Mouse (Mus musculus) lung, embryonic 14.5 days (tissue): ENCODE data around the gene Tekt3. TPM values are rescaled to one million over a fixed set of nuclear protein-coding genes. Genes with fewer than 3 reads are reported as not detected.

ENCODE experiments used
- ATAC-seq: fragments of 200-750 bp; cut with Nextera tagmentation; 2 replicates; pipeline ENCODE4 v1.8.0; 2017; ENCODE audit warnings: mild to moderate bottlenecking, moderate TSS enrichment, moderate library complexity; ENCODE audit not compliant: insufficient read depth
- DNase-seq: peaks from one replicate; pipeline ENCODE4 v3.0.0-alpha.2; 2015
- H3K27ac ChIP-seq: fragments of 300-500 bp; sonication (generic); 2 replicates; pipeline ENCODE4 v1.5.1; 2014; ENCODE audit warnings: low read depth, mild to moderate bottlenecking, moderate library complexity
- H3K27me3 ChIP-seq: fragments of 300-500 bp; sonication (generic); 2 replicates; pipeline ENCODE4 v1.6.1; 2014; ENCODE audit warnings: low read length, control low read depth; ENCODE audit not compliant: insufficient read depth
- H3K36me3 ChIP-seq: fragments of 300-500 bp; sonication (generic); 2 replicates; pipeline ENCODE4 v1.6.1; 2014; ENCODE audit warnings: control low read depth; ENCODE audit not compliant: insufficient read depth
- H3K4me1 ChIP-seq: fragments of 300-500 bp; sonication (generic); 2 replicates; pipeline ENCODE4 v1.6.1; 2014; ENCODE audit warnings: antibody characterized with exemption, control low read depth; ENCODE audit not compliant: insufficient read depth
- H3K4me2 ChIP-seq: fragments of 300-500 bp; sonication (generic); 2 replicates; pipeline ENCODE4 v1.6.1; 2014; ENCODE audit warnings: mild to moderate bottlenecking
- H3K4me3 ChIP-seq: fragments of 300-500 bp; sonication (generic); 2 replicates; pipeline ENCODE4 v1.5.1; 2014; ENCODE audit warnings: low read depth, low read length
- H3K9ac ChIP-seq: fragments of 300-500 bp; sonication (generic); 2 replicates; pipeline ENCODE4 v1.6.1; 2014
- H3K9me3 ChIP-seq: fragments of 300-500 bp; sonication (generic); 2 replicates; pipeline ENCODE4 v1.6.1; 2016; ENCODE audit warnings: low read depth, low read length, control low read depth
- CTCF ChIP-seq: IDR thresholded peaks from 2 replicates; pipeline ENCODE4 v1.5.1; 2016; ENCODE audit warnings: antibody characterized with exemption, low read depth
- WGBS: fragments of 180-500 bp; shearing (Covaris S2); extraction: QIAGEN DNeasy Blood & Tissue Kit; methylation state at CpG from one replicate; pipeline ENCODE4 v1.1.7; 2014; 5-methylcytosine and 5-hydroxymethylcytosine counted together
- polyA plus RNA-seq: library from polyadenylated mRNA; unstranded; fragments of >200 nt; fragmentation: Nextera tagmentation; extraction: Ambion mirVana; gene quantifications from 2 replicates; pipeline ENCODE4 v1.2.1, GENCODE M21; 2014

Tekt3 gene
- polyA plus RNA-seq, 1 experiment from 2014 or later = not detected

- DNase-seq (no peak), ATAC-seq (no peak)
- no peak for TF ChIP-seq CTCF
- Histone ChIP-seq H3K9me3 (no peaks in the 10 kb centered on the region), H3K4me2 (no peak overlapping the region), H3K27me3 (no peaks in the 10 kb centered on the region), H3K36me3 (no peaks in the 10 kb centered on the region), H3K9ac (no peak overlapping the region), H3K4me3 (no peak overlapping the region), H3K27ac (no peak overlapping the region), H3K4me1 (no peaks in the 10 kb centered on the region)
- WGBS = 54% methylated on average over 3 of the region's 3 CpGs
Observed at GRCm38 (mm10) chr11:63045771-63046170, 15.7 kb upstream of the Tekt3 start.

- 79% methylated on average over 8 of the region's 8 CpGs for WGBS
- Histone ChIP-seq H3K36me3 (no peaks in the 10 kb centered on the region), H3K9ac (no peak overlapping the region), H3K27me3 (no peaks in the 10 kb centered on the region), H3K27ac (no peak overlapping the region), H3K4me3 (no peak overlapping the region), H3K4me2 (no peak overlapping the region), H3K4me1 (no peaks in the 10 kb centered on the region), H3K9me3 (no peaks in the 10 kb centered on the region)
- no peak for DNase-seq
- TF ChIP-seq CTCF = no peak
- no peak for ATAC-seq
Observed at GRCm38 (mm10) chr11:63046380-63046779, 15.1 kb upstream of the Tekt3 start.

GRCm38 (mm10) chr11:63050362-63050932, 11.0 kb upstream of the Tekt3 start:
- WGBS = 89% methylated on average over 6 of the region's 6 CpGs
- Histone ChIP-seq H3K9ac (no peak overlapping the region), H3K36me3 (no peaks in the 10 kb centered on the region), H3K4me3 (no peak overlapping the region), H3K4me2 (no peak overlapping the region), H3K27me3 (no peaks in the 10 kb centered on the region), H3K4me1 (no peaks in the 10 kb centered on the region), H3K27ac (no peak overlapping the region), H3K9me3 (no peaks in the 10 kb centered on the region)
- ATAC-seq (no peak), DNase-seq (no peak)
- TF ChIP-seq CTCF = no peak

- DNase-seq = no peak
- Histone ChIP-seq H3K4me3 (no peak overlapping the region), H3K9me3 (no peaks in the 10 kb centered on the region), H3K4me1 (no peaks in the 10 kb centered on the region), H3K27me3 (no peaks in the 10 kb centered on the region), H3K4me2 (no peak overlapping the region), H3K27ac (no peak overlapping the region), H3K36me3 (no peaks in the 10 kb centered on the region), H3K9ac (no peak overlapping the region)
- no peak for TF ChIP-seq CTCF
- no peak for ATAC-seq
- WGBS = 81% methylated on average over 7 of the region's 7 CpGs
Observed at GRCm38 (mm10) chr11:63051041-63051440, 10.4 kb upstream of the Tekt3 start.

- DNase-seq (no peak), ATAC-seq (no peak)
- Histone ChIP-seq H3K27me3 (no peaks in the 10 kb centered on the region), H3K4me3 (no peak overlapping the region), H3K4me1 (no peaks in the 10 kb centered on the region), H3K9me3 (no peaks in the 10 kb centered on the region), H3K27ac (no peak overlapping the region), H3K36me3 (no peaks in the 10 kb centered on the region), H3K4me2 (no peak overlapping the region), H3K9ac (no peak overlapping the region)
- 94% methylated on average over 10 of the region's 10 CpGs for WGBS
- TF ChIP-seq CTCF = no peak
Observed at GRCm38 (mm10) chr11:63051996-63052395, 9.5 kb upstream of the Tekt3 start.

GRCm38 (mm10) chr11:63055596-63055995, 5.9 kb upstream of the Tekt3 start:
- DNase-seq = no peak
- no peaks in the 10 kb centered on the region for H3K9me3 ChIP-seq
- WGBS = 81% methylated on average over 7 of the region's 7 CpGs
- no peaks in the 10 kb centered on the region for H3K36me3 ChIP-seq
- ATAC-seq = no peak
- H3K9ac ChIP-seq = no peak overlapping the region
- H3K4me2 ChIP-seq = no peak overlapping the region
- no peak overlapping the region for H3K27ac ChIP-seq
- no peak for TF ChIP-seq CTCF
- no peaks in the 10 kb centered on the region for H3K4me1 ChIP-seq
- no peaks in the 10 kb centered on the region for H3K27me3 ChIP-seq
- no peak overlapping the region for H3K4me3 ChIP-seq

GRCm38 (mm10) chr11:63058375-63058952, 3.0 kb upstream of the Tekt3 start:
- TF ChIP-seq CTCF = no peak
- no peak overlapping the region for H3K4me2 ChIP-seq
- ATAC-seq (no peak), DNase-seq (peak; percentile 43)
- no peaks in the 10 kb centered on the region for H3K4me1 ChIP-seq
- H3K4me3 ChIP-seq = no peak overlapping the region
- H3K9me3 ChIP-seq = no peaks in the 10 kb centered on the region
- H3K36me3 ChIP-seq = no peaks in the 10 kb centered on the region
- H3K9ac ChIP-seq = no peak overlapping the region
- 50% methylated on average over 5 of the region's 5 CpGs for WGBS
- H3K27me3 ChIP-seq = no peaks in the 10 kb centered on the region
- no peak overlapping the region for H3K27ac ChIP-seq
